Mouse (Mus musculus) brain, adult 2 months (tissue): ENCODE measurements at regions not wholly inside any gene's neighbourhood (a gene's known extent, or its start where the extent isn't known, plus 50 kb on each side); places are given as distances from the start of the nearest gene placed in this dataset.
"Not testable (repeated sequence)": the region's sequence is repeated elsewhere in the genome, so short reads cannot be mapped to it uniquely, and the experiment has no call there.

Experiments used
- DNase-seq: peaks from one replicate; pipeline ENCODE4 v3.0.0; 2011; ENCODE audit warnings: low read depth, low spot score

- peak; percentile 21 for DNase-seq
These were observed 830.3 kb upstream of the Atxn7l3b start for GRCm38 (mm10) chr10:113759099-113759498.

- no peak for DNase-seq
These were observed 807.4 kb upstream of the Atxn7l3b start for GRCm38 (mm10) chr10:113736224-113736623.

- DNase-seq: no peak
These were observed 776.4 kb upstream of the Atxn7l3b start for GRCm38 (mm10) chr10:113705139-113705726.

GRCm38 (mm10) chr10:113670636-113671035 is 741.8 kb upstream of the Atxn7l3b start:
- DNase-seq: not testable (repeated sequence)

- DNase-seq: peak; percentile 57
These were observed 724.1 kb upstream of the Atxn7l3b start for GRCm38 (mm10) chr10:113652803-113653454.

- no peak for DNase-seq
These were observed 723.3 kb upstream of the Atxn7l3b start for GRCm38 (mm10) chr10:113652100-113652499.

- DNase-seq: no peak
These were observed 691.6 kb upstream of the Atxn7l3b start for GRCm38 (mm10) chr10:113620420-113620819.

- peak; percentile 12 for DNase-seq
These were observed 687.1 kb upstream of the Atxn7l3b start for GRCm38 (mm10) chr10:113615931-113616330.

- no peak for DNase-seq
These were observed 664.6 kb upstream of the Atxn7l3b start for GRCm38 (mm10) chr10:113593436-113593835.

- DNase-seq: peak; percentile 7
These were observed 663.3 kb upstream of the Atxn7l3b start for GRCm38 (mm10) chr10:113592126-113592525.

GRCm38 (mm10) chr10:113570270-113570669 is 641.5 kb upstream of the Atxn7l3b start:
- peak; percentile 1 for DNase-seq
